Mouse (Mus musculus) liver, embryonic 14 days (tissue): ENCODE measurements around the gene Spata46. TPM values are rescaled to one million over a fixed set of nuclear protein-coding genes. Genes with fewer than 3 reads are reported as not detected.

Experiments used
- polyA plus RNA-seq: library from polyadenylated mRNA; depleted of rRNA; stranded (reverse); fragments of >200 nt; gene quantifications from 2 replicates; pipeline ENCODE4 v1.2.3, GENCODE M21; 2012; rRNA removed

Gene Spata46
- not detected in 2 replicates for polyA plus RNA-seq

DNA sequence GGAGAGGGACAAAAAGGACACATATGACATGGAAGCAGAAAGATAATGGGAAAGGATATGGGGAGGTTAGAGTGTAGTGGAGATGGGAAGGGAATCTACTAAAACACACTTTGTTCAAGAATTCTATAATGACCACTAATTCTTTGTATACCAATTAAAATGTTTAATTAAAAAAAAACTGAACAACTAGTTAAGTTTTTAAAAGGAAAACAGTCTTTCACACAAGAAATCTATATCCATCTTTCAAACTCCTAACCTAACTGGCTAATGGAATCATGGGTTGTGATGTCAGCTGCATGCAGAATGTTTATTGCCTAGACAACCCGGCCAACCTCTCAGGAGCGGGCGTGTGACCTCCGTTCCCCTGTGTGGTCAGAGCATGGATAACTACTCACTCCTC, at the start of gene Spata46:
Gene Spata46 (plus strand): TSS at position 301 of the 400 bp plus-strand sequence.

GRCm38 (mm10) chr1:170277016-170277415, 31.6 kb upstream of the Spata46 start, which contains the start of gene Sh2d1b1:
Sh2d1b1 (plus strand) TSS chr1:170277320.

DNA sequence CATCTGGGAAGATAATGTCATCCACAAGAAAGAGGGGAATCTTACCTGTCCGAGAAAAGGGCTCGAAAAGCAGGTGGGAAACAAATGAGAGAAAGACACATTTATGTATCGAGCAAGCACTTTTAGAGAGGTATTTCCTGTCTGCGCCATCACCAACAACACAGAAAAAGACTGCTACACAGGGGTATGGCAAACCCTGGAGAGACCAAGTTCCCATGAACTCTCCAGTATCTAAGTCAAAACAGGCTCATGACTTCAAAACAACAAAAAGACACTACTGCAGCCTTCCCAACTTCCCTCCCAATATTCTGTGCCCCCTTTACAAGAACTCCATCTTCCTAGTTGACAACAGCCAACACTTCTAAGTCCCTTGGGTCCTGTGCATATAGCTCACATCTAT, 2.4 kb upstream of the Spata46 start, which contains the start of gene Gm7694:
Gene Gm7694 (minus strand): TSS at position 101 of the 400 bp plus-strand sequence.

Other genes with a start within 250 kb of the Spata46 start
- gene Ddr2, start 198.0 kb upstream of the Spata46 start, polyA plus RNA-seq: 0.50 and 0.80 TPM in 2 replicates
- gene Uap1, start 133.8 kb upstream of the Spata46 start, polyA plus RNA-seq: 14.5 and 17.5 TPM in 2 replicates
- gene Uhmk1, start 93.4 kb upstream of the Spata46 start, polyA plus RNA-seq: 9.6 and 11.5 TPM in 2 replicates
- gene Sh2d1b2, start 76.1 kb upstream of the Spata46 start, polyA plus RNA-seq: not detected in 2 replicates
- 0.17 and 0.18 TPM in 2 replicates for gene Sh2d1b1, start 31.5 kb upstream of the Spata46 start, polyA plus RNA-seq
- gene Gm7694, start 2.5 kb upstream of the Spata46 start, polyA plus RNA-seq: 1.3 and 1.6 TPM in 2 replicates